ENCODE assay signal across 14 mouse cellular contexts in the genomic region with DNA sequence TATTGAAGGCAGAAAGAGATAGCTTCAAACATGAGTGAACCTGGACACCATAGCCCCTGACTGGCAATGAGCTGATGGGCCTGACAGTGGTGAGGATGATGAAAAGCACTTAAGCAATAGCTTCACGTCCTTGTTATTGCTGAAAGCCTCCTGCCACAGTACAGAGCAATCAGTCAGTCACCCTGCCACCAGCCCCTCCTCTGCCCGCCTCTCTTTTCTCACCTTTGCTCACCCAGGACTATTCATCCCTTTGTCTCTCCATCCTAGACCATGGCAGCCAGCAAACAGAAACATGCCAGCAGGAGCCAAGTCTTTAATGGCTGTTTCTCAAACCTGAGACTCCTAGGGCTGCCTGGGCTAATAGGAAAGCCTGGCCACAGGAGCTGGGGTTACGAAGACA.
"Had no signal": no experiment of that assay in that cellular context is flagged by ENCODE, and none has a peak within 500 bp of the region (broad histone marks: within the 10 kb centered on the region; RNA-seq: fewer than 3 reads in every experiment).

No protein-coding gene starts in this region.

- H3K9ac ChIP-seq: kidney, embryonic 15.5 days; limb, embryonic 12.5 days; limb, embryonic 15.5 days; liver, embryonic 14.5 days; liver, postnatal 0 days; lung, embryonic 14.5 days; midbrain, embryonic 12.5 days had no signal

- H3K27ac ChIP-seq: kidney, embryonic 15.5 days; limb, embryonic 12.5 days; limb, embryonic 15.5 days; liver, embryonic 14.5 days; macrophage; midbrain, embryonic 12.5 days had no signal

- DNase-seq: kidney, postnatal 10 days; kidney, postnatal 36 days; liver, postnatal 0 days; lung, embryonic 14.5 days; thymus, adult 18-20 months; thymus, postnatal 36 days had no signal

- H3K9me3 ChIP-seq: kidney, embryonic 15.5 days; limb, embryonic 12.5 days; limb, embryonic 15.5 days; midbrain, embryonic 12.5 days had no signal

- H3K27me3 ChIP-seq: kidney, embryonic 15.5 days; limb, embryonic 12.5 days; limb, embryonic 15.5 days; midbrain, embryonic 12.5 days had no signal

- H3K36me3 ChIP-seq: kidney, embryonic 15.5 days; limb, embryonic 12.5 days; limb, embryonic 15.5 days; midbrain, embryonic 12.5 days had no signal

- H3K4me2 ChIP-seq: kidney, embryonic 15.5 days; limb, embryonic 12.5 days; limb, embryonic 15.5 days; liver, embryonic 11.5 days; lung, embryonic 14.5 days; midbrain, embryonic 12.5 days had no signal

- H3K4me3 ChIP-seq: kidney, embryonic 15.5 days; limb, embryonic 12.5 days; limb, embryonic 15.5 days; midbrain, embryonic 12.5 days had no signal

- ATAC-seq: liver, postnatal 0 days; lung, postnatal 0 days had no signal

- H3K4me1 ChIP-seq: kidney, embryonic 15.5 days; limb, embryonic 12.5 days; limb, embryonic 15.5 days; midbrain, embryonic 12.5 days had no signal
